Mouse (Mus musculus) midbrain, embryonic 15.5 days (tissue): ENCODE measurements at regions not wholly inside any gene's neighbourhood (a gene's known extent, or its start where the extent isn't known, plus 50 kb on each side); places are given as distances from the start of the nearest gene placed in this dataset.
"Not testable (repeated sequence)": the region's sequence is repeated elsewhere in the genome, so short reads cannot be mapped to it uniquely, and the experiment has no call there.

Source experiments
- ATAC-seq: fragments of 200-750 bp; cut with Nextera tagmentation; replicated peaks from 2 replicates; pipeline ENCODE4 v1.8.0; 2017; ENCODE audit warnings: moderate TSS enrichment
- H3K27ac ChIP-seq: fragments of 300-500 bp; sonication (generic); 2 replicates; pipeline ENCODE4 v1.5.1; 2015; ENCODE audit warnings: mild to moderate bottlenecking, inconsistent platforms
- H3K27me3 ChIP-seq: fragments of 300-500 bp; sonication (generic); replicated peaks from 2 replicates; pipeline ENCODE4 v1.6.1; 2015; ENCODE audit warnings: inconsistent platforms
- H3K36me3 ChIP-seq: fragments of 300-500 bp; sonication (generic); replicated peaks from 2 replicates; pipeline ENCODE4 v1.6.1; 2015; ENCODE audit warnings: inconsistent platforms
- H3K4me1 ChIP-seq: fragments of 300-500 bp; sonication (generic); 2 replicates; pipeline ENCODE4 v1.6.1; 2015; ENCODE audit warnings: inconsistent platforms
- H3K4me2 ChIP-seq: fragments of 300-500 bp; sonication (generic); 2 replicates; pipeline ENCODE4 v1.6.1; 2015; ENCODE audit warnings: inconsistent platforms, mild to moderate bottlenecking, moderate library complexity
- H3K4me3 ChIP-seq: fragments of 300-500 bp; sonication (generic); 2 replicates; pipeline ENCODE4 v1.5.1; 2015; ENCODE audit warnings: mild to moderate bottlenecking, inconsistent platforms
- H3K9ac ChIP-seq: fragments of 300-500 bp; sonication (generic); 2 replicates; pipeline ENCODE4 v1.6.1; 2015; ENCODE audit warnings: mild to moderate bottlenecking, inconsistent platforms
- H3K9me3 ChIP-seq: fragments of 300-500 bp; sonication (generic); 2 replicates; pipeline ENCODE4 v1.6.1; 2016; ENCODE audit warnings: inconsistent platforms
- WGBS: fragments of 180-500 bp; shearing (Covaris S2); methylation state at CpG from one replicate; pipeline ENCODE4 v1.1.7; 2015; ENCODE audit warnings: mixed read lengths; 5-methylcytosine and 5-hydroxymethylcytosine counted together

- not testable (repeated sequence) for H3K4me1 ChIP-seq, H3K27ac ChIP-seq, ATAC-seq, H3K9ac ChIP-seq, H3K27me3 ChIP-seq, H3K9me3 ChIP-seq, H3K4me2 ChIP-seq, H3K4me3 ChIP-seq, H3K36me3 ChIP-seq
- 67% methylated on average over 4 of the region's 4 CpGs for WGBS
These were observed 188.2 kb upstream of the Asap2 start for GRCm38 (mm10) chr12:20802027-20802426.

GRCm38 (mm10) chr12:20805466-20805865, 184.8 kb upstream of the Asap2 start:
- peaks cover 15% of the 10 kb centered on the region for H3K9me3 ChIP-seq
- H3K4me1 ChIP-seq, ATAC-seq, H3K27me3 ChIP-seq, H3K4me3 ChIP-seq, H3K36me3 ChIP-seq, H3K4me2 ChIP-seq, H3K9ac ChIP-seq, H3K27ac ChIP-seq: not testable (repeated sequence)
- WGBS, result 92% methylated on average over 5 of the region's 5 CpGs

GRCm38 (mm10) chr12:20806681-20807080, 183.6 kb upstream of the Asap2 start:
- no peaks in the 10 kb centered on the region for H3K36me3 ChIP-seq
- H3K9me3 ChIP-seq, result peaks cover 19% of the 10 kb centered on the region
- no peak overlapping the region for H3K4me2 ChIP-seq
- H3K27me3 ChIP-seq, result no peaks in the 10 kb centered on the region
- no peak overlapping the region for H3K9ac ChIP-seq
- no peak overlapping the region for H3K27ac ChIP-seq
- H3K4me3 ChIP-seq, result no peak overlapping the region
- no peaks in the 10 kb centered on the region for H3K4me1 ChIP-seq
- ATAC-seq, result no peak
- 95% methylated on average over 2 of the region's 2 CpGs for WGBS

- peaks cover 22% of the 10 kb centered on the region for H3K9me3 ChIP-seq
- H3K9ac ChIP-seq, H3K36me3 ChIP-seq, H3K27ac ChIP-seq, H3K4me2 ChIP-seq, H3K27me3 ChIP-seq, ATAC-seq, H3K4me3 ChIP-seq, H3K4me1 ChIP-seq: not testable (repeated sequence)
- WGBS, result 76% methylated on average over 6 of the region's 6 CpGs
These were observed 176.4 kb upstream of the Asap2 start for GRCm38 (mm10) chr12:20813836-20814235.

GRCm38 (mm10) chr12:20815121-20815520, 175.1 kb upstream of the Asap2 start:
- ATAC-seq, H3K36me3 ChIP-seq, H3K4me1 ChIP-seq, H3K27ac ChIP-seq, H3K27me3 ChIP-seq, H3K9ac ChIP-seq: not testable (repeated sequence)
- Histone ChIP-seq H3K9me3 (peaks cover 18% of the 10 kb centered on the region; the same call in 1 of the 2 replicates), H3K4me3 (peak overlapping the region; percentile 21), H3K4me2 (peak overlapping the region; percentile 3; the same call in 1 of the 2 replicates)
- 29% methylated on average over 40 of the region's 40 CpGs for WGBS

GRCm38 (mm10) chr12:20815599-20815998, 174.7 kb upstream of the Asap2 start:
- peaks cover 14% of the 10 kb centered on the region; the same call in 1 of the 2 replicates for H3K9me3 ChIP-seq
- H3K36me3 ChIP-seq, result no peaks in the 10 kb centered on the region
- H3K4me2 ChIP-seq, result no peak overlapping the region
- no peaks in the 10 kb centered on the region for H3K4me1 ChIP-seq
- 14% methylated on average over 33 of the region's 38 CpGs for WGBS
- H3K4me3 ChIP-seq, result peak overlapping the region; percentile 21
- H3K27ac ChIP-seq, result no peak overlapping the region
- H3K9ac ChIP-seq, result no peak overlapping the region
- no peaks in the 10 kb centered on the region for H3K27me3 ChIP-seq
- ATAC-seq, result 0 out of 2 replicates have a peak, but pooled peaks have one; percentile 27

GRCm38 (mm10) chr12:20843661-20844320, 146.5 kb upstream of the Asap2 start:
- not testable (repeated sequence) for H3K36me3 ChIP-seq, H3K4me1 ChIP-seq, H3K27ac ChIP-seq, ATAC-seq, H3K27me3 ChIP-seq, H3K9me3 ChIP-seq, H3K4me3 ChIP-seq, H3K4me2 ChIP-seq, H3K9ac ChIP-seq
- whole genome bisulfite sequencing, result 72% methylated on average over 4 of the region's 4 CpGs

- not testable (repeated sequence) for H3K27ac ChIP-seq, H3K27me3 ChIP-seq, ATAC-seq, H3K9ac ChIP-seq, H3K36me3 ChIP-seq, H3K4me1 ChIP-seq, H3K9me3 ChIP-seq
- Histone ChIP-seq H3K4me3 (peak overlapping the region; percentile 24), H3K4me2 (0 out of 2 replicates have a peak overlapping the region, but pooled peaks have one; percentile 15)
- 51% methylated on average over 7 of the region's 7 CpGs for WGBS
These were observed 145.4 kb upstream of the Asap2 start for GRCm38 (mm10) chr12:20844873-20845272.

- Histone ChIP-seq H3K27me3 (no peaks in the 10 kb centered on the region), H3K9me3 (peaks cover 7% of the 10 kb centered on the region; the same call in 1 of the 2 replicates), H3K4me3 (peak overlapping the region; percentile 24), H3K9ac (no peak overlapping the region), H3K27ac (no peak overlapping the region), H3K4me1 (no peaks in the 10 kb centered on the region), H3K4me2 (peak overlapping the region; percentile 15; the same call in 1 of the 2 replicates), H3K36me3 (no peaks in the 10 kb centered on the region)
- no peak; the same call in 1 of the 2 replicates for ATAC-seq
- 50% methylated on average over 17 of the region's 17 CpGs for WGBS
These were observed 145.0 kb upstream of the Asap2 start for GRCm38 (mm10) chr12:20845297-20845696.

GRCm38 (mm10) chr12:20884104-20884503, 106.2 kb upstream of the Asap2 start:
- not testable (repeated sequence) for H3K9ac ChIP-seq, ATAC-seq, H3K27ac ChIP-seq, H3K4me1 ChIP-seq, H3K27me3 ChIP-seq, H3K4me2 ChIP-seq, H3K36me3 ChIP-seq, H3K4me3 ChIP-seq
- WGBS, result 69% methylated on average over 6 of the region's 6 CpGs
- H3K9me3 ChIP-seq, result peaks cover 17% of the 10 kb centered on the region

- H3K4me1 ChIP-seq, H3K36me3 ChIP-seq, H3K27me3 ChIP-seq: not testable (repeated sequence)
- peak; percentile 100 for ATAC-seq
- peak overlapping the region; percentile 92 for H3K9ac ChIP-seq
- H3K4me3 ChIP-seq, result peak overlapping the region; percentile 97
- under 1% methylated on average over 82 of the region's 87 CpGs for WGBS
- peaks cover 16% of the 10 kb centered on the region for H3K9me3 ChIP-seq
- peak overlapping the region; percentile 94 for H3K27ac ChIP-seq
- H3K4me2 ChIP-seq, result peak overlapping the region; percentile 44
These were observed 69.4 kb upstream of the Asap2 start for GRCm38 (mm10) chr12:20920653-20921397.

- H3K27me3 ChIP-seq, H3K36me3 ChIP-seq, H3K4me1 ChIP-seq: not testable (repeated sequence)
- WGBS, result 14% methylated on average over 15 of the region's 15 CpGs
- Histone ChIP-seq H3K9ac (peak overlapping the region; percentile 32; the same call in 1 of the 2 replicates), H3K4me3 (peak overlapping the region; percentile 97), H3K27ac (peak overlapping the region; percentile 94), H3K9me3 (peaks cover 11% of the 10 kb centered on the region), H3K4me2 (peak overlapping the region; percentile 44)
- ATAC-seq, result peak; percentile 35; the same call in 1 of the 2 replicates
These were observed 68.7 kb upstream of the Asap2 start for GRCm38 (mm10) chr12:20921398-20922023.
